Mouse (Mus musculus) granulocyte monocyte progenitor cell, adult 5-6 weeks (primary cell): ENCODE data around the gene Ubox5. TPM values are rescaled to one million over a fixed set of nuclear protein-coding genes. Genes with fewer than 3 reads are reported as not detected.

Source experiments
- total RNA-seq, 2 experiments: library from RNA; stranded (forward) in 1 of 2; stranded (reverse) in 1 of 2; fragments of 200-712, 200-1000 nt in 1 of 2; fragments of >200 nt in 1 of 2; fragmentation: Nextera tagmentation in 1 of 2; gene quantifications; 2 replicates each; pipeline ENCODE4 v1.2.3; 2014 to 2017

Gene Ubox5
- total RNA-seq, 2 experiments from 2014 or later = 5.9 to 7.0 TPM

Other genes with a start within 250 kb of the Ubox5 start
- gene Cpxm1, start 232.5 kb downstream of the Ubox5 start, total RNA-seq (2014; fragmentation: Nextera tagmentation) = 3.2 TPM in 1 of 2 replicates, not detected in the other
- gene Cpxm1, start 232.5 kb downstream of the Ubox5 start, total RNA-seq (2017) = 0.99 TPM in 1 of 2 replicates, not detected in the other
- not detected in 2 replicates for gene Gm28372, start 224.8 kb downstream of the Ubox5 start, total RNA-seq (2014; fragmentation: Nextera tagmentation)
- gene Gm28372, start 224.8 kb downstream of the Ubox5 start, total RNA-seq (2017) = not detected in 2 replicates
- not detected in 2 replicates for gene 1700020A23Rik, start 224.8 kb downstream of the Ubox5 start, total RNA-seq (2014; fragmentation: Nextera tagmentation)
- gene 1700020A23Rik, start 224.8 kb downstream of the Ubox5 start, total RNA-seq (2017) = not detected in 2 replicates
- not detected in 2 replicates for gene Tmem239, start 223.6 kb downstream of the Ubox5 start, total RNA-seq (2014; fragmentation: Nextera tagmentation)
- not detected in 2 replicates for gene Tmem239, start 223.6 kb downstream of the Ubox5 start, total RNA-seq (2017)
- 128 and 155 TPM in 2 replicates for gene Vps16, start 205.7 kb downstream of the Ubox5 start, total RNA-seq (2014; fragmentation: Nextera tagmentation)
- gene Vps16, start 205.7 kb downstream of the Ubox5 start, total RNA-seq (2017) = 129 and 167 TPM in 2 replicates
- 13.0 and 14.9 TPM in 2 replicates for gene Pced1a, start 205.3 kb downstream of the Ubox5 start, total RNA-seq (2014; fragmentation: Nextera tagmentation)
- gene Pced1a, start 205.3 kb downstream of the Ubox5 start, total RNA-seq (2017) = 13.6 and 17.2 TPM in 2 replicates
- gene Ptpra, start 179.8 kb downstream of the Ubox5 start, total RNA-seq (2014; fragmentation: Nextera tagmentation) = 68.9 and 76.2 TPM in 2 replicates
- 118 and 138 TPM in 2 replicates for gene Ptpra, start 179.8 kb downstream of the Ubox5 start, total RNA-seq (2017)
- 66.7 and 82.1 TPM in 2 replicates for gene Mrps26, start 66.3 kb downstream of the Ubox5 start, total RNA-seq (2014; fragmentation: Nextera tagmentation)
- gene Mrps26, start 66.3 kb downstream of the Ubox5 start, total RNA-seq (2017) = 47.1 and 52.4 TPM in 2 replicates
- gene Oxt, start 53.9 kb downstream of the Ubox5 start, total RNA-seq (2014; fragmentation: Nextera tagmentation) = not detected in 2 replicates
- gene Oxt, start 53.9 kb downstream of the Ubox5 start, total RNA-seq (2017) = not detected in 2 replicates
- gene Avp, start 47.5 kb downstream of the Ubox5 start, total RNA-seq (2014; fragmentation: Nextera tagmentation) = not detected in 2 replicates
- not detected in 2 replicates for gene Avp, start 47.5 kb downstream of the Ubox5 start, total RNA-seq (2017)
- gene Fastkd5, start within 50 bp of the Ubox5 start, total RNA-seq (2014; fragmentation: Nextera tagmentation) = 15.6 and 16.3 TPM in 2 replicates
- gene Fastkd5, start within 50 bp of the Ubox5 start, total RNA-seq (2017) = 17.1 and 19.3 TPM in 2 replicates
- gene Lzts3, start 12.8 kb upstream of the Ubox5 start, total RNA-seq (2014; fragmentation: Nextera tagmentation) = 1.2 TPM in 1 of 2 replicates, not detected in the other
- gene Lzts3, start 12.8 kb upstream of the Ubox5 start, total RNA-seq (2017) = 0.13 and 0.57 TPM in 2 replicates
- gene Ddrgk1, start 34.6 kb upstream of the Ubox5 start, total RNA-seq (2014; fragmentation: Nextera tagmentation) = 50.3 and 111 TPM in 2 replicates
- 84.5 and 86.3 TPM in 2 replicates for gene Ddrgk1, start 34.6 kb upstream of the Ubox5 start, total RNA-seq (2017)
- 80.5 and 90.4 TPM in 2 replicates for gene Itpa, start 37.6 kb upstream of the Ubox5 start, total RNA-seq (2014; fragmentation: Nextera tagmentation)
- 64.1 and 76.7 TPM in 2 replicates for gene Itpa, start 37.6 kb upstream of the Ubox5 start, total RNA-seq (2017)
- gene Slc4a11, start 67.5 kb upstream of the Ubox5 start, total RNA-seq (2014; fragmentation: Nextera tagmentation) = 0.32 and 5.7 TPM in 2 replicates
- gene Slc4a11, start 67.5 kb upstream of the Ubox5 start, total RNA-seq (2017) = 0.52 TPM in 1 of 2 replicates, not detected in the other